Mouse (Mus musculus): ENCODE data around the gene Zmynd11. TPM values are rescaled to one million over a fixed set of nuclear protein-coding genes. Genes with fewer than 3 reads are reported as not detected.

Zmynd11 gene
- 163 and 164 TPM in 2 replicates for polyA plus RNA-seq (2014; fragmentation: Nextera tagmentation; extraction: Ambion mirVana)

DNA sequence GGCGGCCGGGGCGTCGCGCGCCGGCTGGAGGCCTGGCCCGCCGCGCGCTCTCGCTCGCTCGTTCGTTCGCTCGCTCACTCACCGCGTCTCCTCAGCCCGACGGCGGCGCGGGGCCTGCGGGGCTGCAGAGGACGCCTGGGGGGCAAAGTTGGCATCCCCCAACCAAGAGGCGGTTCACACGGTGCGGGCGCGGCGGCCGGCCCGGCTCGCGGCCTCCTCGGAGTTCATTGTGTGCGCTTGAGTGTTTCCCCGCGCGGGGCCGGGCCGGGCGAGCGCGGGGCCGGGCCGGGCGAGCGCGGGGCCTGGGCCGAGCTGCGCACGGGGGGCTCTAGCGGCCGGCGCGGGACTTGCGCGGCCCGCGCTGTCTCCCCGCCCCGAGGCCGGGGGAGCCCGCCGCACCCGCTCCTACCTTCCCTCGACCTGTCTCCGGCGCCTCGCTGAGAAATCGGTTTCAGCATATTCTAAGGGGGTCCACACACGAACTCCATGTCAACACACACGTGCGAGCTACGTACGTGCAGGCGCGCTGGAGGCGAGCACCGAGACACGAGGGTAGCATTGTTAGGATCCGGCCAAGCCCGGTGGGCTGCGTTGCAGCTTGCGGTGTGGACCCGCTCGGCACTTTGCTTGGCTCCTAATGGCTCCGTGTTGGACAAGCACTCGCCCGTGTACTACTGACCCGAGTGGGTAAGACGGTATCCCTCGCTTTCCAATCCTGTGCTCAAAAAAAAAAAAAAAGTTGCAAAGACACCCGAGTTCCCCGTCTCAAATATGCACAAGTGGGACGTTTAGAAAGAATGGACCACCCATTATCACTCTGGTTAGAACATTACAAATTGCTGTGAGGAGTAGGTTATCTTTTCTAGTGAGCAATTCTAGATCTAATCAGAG, at the start of gene Zmynd11:
TSS of gene Zmynd11 (minus strand) at position 685 of the 891 bp plus-strand sequence.
- Histone ChIP-seq H3K4me2 (peak within 1 kb of the TSS; percentile 86), H3K36me3 (ENCODE audit: insufficient read depth) (no peaks in the 10 kb centered on the region), H3K4me1 (ENCODE audit: insufficient read depth) (peaks cover 14% of the 10 kb centered on the region), H3K9ac (peak within 1 kb of the TSS; percentile 100), H3K9me3 (ENCODE audit: low read depth, low read length) (no peaks in the 10 kb centered on the region), H3K27ac (ENCODE audit: low read depth) (peak within 1 kb of the TSS; percentile 100), H3K4me3 (ENCODE audit: low read depth, low read length) (peak within 1 kb of the TSS; percentile 97), H3K27me3 (ENCODE audit: insufficient read depth, low read length) (no peaks in the 10 kb centered on the region)
- peak; percentile 75 for DNase-seq
- peak; percentile 83 for ATAC-seq (ENCODE audit: insufficient read depth)
- under 1% methylated on average over 86 of the region's 98 CpGs for WGBS
- TF ChIP-seq CTCF (IDR thresholded peaks at IDR 0.05; ENCODE audit: low read depth), result no peak

- no peak overlapping the region for H3K27ac ChIP-seq (ENCODE audit: low read depth)
- H3K4me1 ChIP-seq (ENCODE audit: insufficient read depth), result no peaks in the 10 kb centered on the region
- H3K9me3 ChIP-seq (ENCODE audit: low read depth, low read length), result no peaks in the 10 kb centered on the region
- no peaks in the 10 kb centered on the region for H3K36me3 ChIP-seq (ENCODE audit: insufficient read depth)
- no peak for ATAC-seq (ENCODE audit: insufficient read depth)
- no peak for TF ChIP-seq CTCF (IDR thresholded peaks at IDR 0.05; ENCODE audit: low read depth)
- 10% methylated on average over 12 of the region's 12 CpGs for WGBS
- no peaks in the 10 kb centered on the region for H3K27me3 ChIP-seq (ENCODE audit: insufficient read depth, low read length)
- peak overlapping the region; percentile 48 for H3K4me2 ChIP-seq
- H3K4me3 ChIP-seq (ENCODE audit: low read depth, low read length), result peak overlapping the region; percentile 13; the same call in 1 of the 2 replicates
- peak overlapping the region; percentile 10; the same call in 1 of the 2 replicates for H3K9ac ChIP-seq
- peak; percentile 35 for DNase-seq
Observed at GRCm38 (mm10) chr13:9795889-9796631, 30.9 kb upstream of the Zmynd11 start.

DNA sequence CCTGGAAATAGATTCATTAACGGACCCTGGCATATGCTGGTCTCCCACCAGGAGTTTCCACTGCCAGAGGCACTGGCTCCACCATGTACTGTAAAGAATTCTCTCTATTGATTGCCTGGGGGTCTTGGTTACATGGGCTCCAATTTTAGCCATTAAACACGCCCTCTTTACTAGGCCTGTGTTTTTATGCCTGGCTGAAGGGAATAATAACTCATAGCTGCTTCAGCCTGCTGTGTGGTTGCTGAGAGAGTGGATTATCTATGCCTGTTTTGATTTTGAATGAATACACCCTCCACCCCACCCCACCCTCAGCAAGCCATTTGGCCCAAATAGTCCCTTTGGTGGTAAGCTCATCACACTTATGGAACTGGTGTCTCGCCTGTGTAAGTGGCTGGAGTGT, 20.9 kb upstream of the Zmynd11 start:
- H3K27ac ChIP-seq (ENCODE audit: low read depth), result no peak overlapping the region
- H3K27me3 ChIP-seq (ENCODE audit: insufficient read depth, low read length), result no peaks in the 10 kb centered on the region
- DNase-seq, result no peak
- no peak overlapping the region for H3K4me2 ChIP-seq
- ATAC-seq (ENCODE audit: insufficient read depth), result no peak
- no peak for TF ChIP-seq CTCF (IDR thresholded peaks at IDR 0.05; ENCODE audit: low read depth)
- no peaks in the 10 kb centered on the region for H3K36me3 ChIP-seq (ENCODE audit: insufficient read depth)
- H3K9ac ChIP-seq, result no peak overlapping the region
- no peak overlapping the region for H3K4me3 ChIP-seq (ENCODE audit: low read depth, low read length)
- H3K4me1 ChIP-seq (ENCODE audit: insufficient read depth), result no peaks in the 10 kb centered on the region
- WGBS, result 65% methylated on average over 3 of the region's 3 CpGs
- no peaks in the 10 kb centered on the region for H3K9me3 ChIP-seq (ENCODE audit: low read depth, low read length)

DNA sequence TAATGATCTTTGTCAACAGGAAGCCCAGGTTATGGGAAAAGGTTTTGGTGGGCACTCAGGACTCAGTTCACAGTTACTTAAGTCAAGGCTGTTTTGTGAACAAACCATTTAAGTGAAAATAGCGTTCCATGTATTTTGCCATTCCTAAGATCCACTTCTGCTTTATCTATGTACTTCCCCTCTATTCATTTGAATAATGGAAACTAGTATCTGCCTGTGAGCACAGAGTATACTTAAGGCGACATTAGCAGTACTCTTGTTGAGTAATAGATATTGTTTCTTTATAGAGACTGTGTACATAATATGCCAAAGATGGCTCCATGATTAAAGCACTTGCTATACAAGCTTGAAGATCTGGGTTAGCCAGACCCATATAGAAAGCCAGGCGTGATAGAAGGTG, 18.6 kb upstream of the Zmynd11 start:
- TF ChIP-seq CTCF (IDR thresholded peaks at IDR 0.05; ENCODE audit: low read depth), result no peak
- WGBS, result 67% methylated on average over 3 of the region's 3 CpGs

GRCm38 (mm10) chr13:9775901-9776300, 10.8 kb upstream of the Zmynd11 start:
- TF ChIP-seq CTCF (IDR thresholded peaks at IDR 0.05; ENCODE audit: low read depth), result no peak
- DNase-seq, result peak; percentile 41
- no peak overlapping the region for H3K4me2 ChIP-seq
- no peaks in the 10 kb centered on the region for H3K27me3 ChIP-seq (ENCODE audit: insufficient read depth, low read length)
- no peaks in the 10 kb centered on the region for H3K9me3 ChIP-seq (ENCODE audit: low read depth, low read length)
- no peaks in the 10 kb centered on the region for H3K36me3 ChIP-seq (ENCODE audit: insufficient read depth)
- H3K4me1 ChIP-seq (ENCODE audit: insufficient read depth), result no peaks in the 10 kb centered on the region
- H3K9ac ChIP-seq, result no peak overlapping the region
- ATAC-seq (ENCODE audit: insufficient read depth), result no peak
- H3K27ac ChIP-seq (ENCODE audit: low read depth), result no peak overlapping the region
- no peak overlapping the region for H3K4me3 ChIP-seq (ENCODE audit: low read depth, low read length)
- 28% methylated on average over 5 of the region's 5 CpGs for WGBS

More for the DNA sequence above, 18.6 kb upstream of the Zmynd11 start:
- H3K27me3 ChIP-seq (ENCODE audit: insufficient read depth, low read length), result no peaks in the 10 kb centered on the region
- H3K4me1 ChIP-seq (ENCODE audit: insufficient read depth), result no peaks in the 10 kb centered on the region
- H3K27ac ChIP-seq (ENCODE audit: low read depth), result no peak overlapping the region
- no peaks in the 10 kb centered on the region for H3K9me3 ChIP-seq (ENCODE audit: low read depth, low read length)
- H3K36me3 ChIP-seq (ENCODE audit: insufficient read depth), result no peaks in the 10 kb centered on the region
- no peak overlapping the region for H3K4me2 ChIP-seq
- ATAC-seq (ENCODE audit: insufficient read depth) (no peak), DNase-seq (no peak)
- H3K4me3 ChIP-seq (ENCODE audit: low read depth, low read length), result no peak overlapping the region
- H3K9ac ChIP-seq, result no peak overlapping the region

- Histone ChIP-seq H3K36me3 (ENCODE audit: insufficient read depth) (no peaks in the 10 kb centered on the region), H3K9me3 (ENCODE audit: low read depth, low read length) (no peaks in the 10 kb centered on the region), H3K27ac (ENCODE audit: low read depth) (no peak overlapping the region), H3K4me2 (no peak overlapping the region), H3K9ac (no peak overlapping the region), H3K4me1 (ENCODE audit: insufficient read depth) (no peaks in the 10 kb centered on the region), H3K4me3 (ENCODE audit: low read depth, low read length) (no peak overlapping the region), H3K27me3 (ENCODE audit: insufficient read depth, low read length) (no peaks in the 10 kb centered on the region)
- TF ChIP-seq CTCF (IDR thresholded peaks at IDR 0.05; ENCODE audit: low read depth), result no peak
- no peak for DNase-seq
- ATAC-seq (ENCODE audit: insufficient read depth), result no peak
Observed at GRCm38 (mm10) chr13:9774077-9774476, 8.9 kb upstream of the Zmynd11 start.

GRCm38 (mm10) chr13:9767279-9767678, 2.1 kb upstream of the Zmynd11 start:
- Histone ChIP-seq H3K4me2 (no peak overlapping the region), H3K4me3 (ENCODE audit: low read depth, low read length) (no peak overlapping the region), H3K36me3 (ENCODE audit: insufficient read depth) (no peaks in the 10 kb centered on the region), H3K9ac (no peak overlapping the region), H3K27me3 (ENCODE audit: insufficient read depth, low read length) (no peaks in the 10 kb centered on the region), H3K9me3 (ENCODE audit: low read depth, low read length) (no peaks in the 10 kb centered on the region), H3K27ac (ENCODE audit: low read depth) (no peak overlapping the region), H3K4me1 (ENCODE audit: insufficient read depth) (peaks cover 14% of the 10 kb centered on the region; the same call in 1 of the 2 replicates)
- DNase-seq (no peak), ATAC-seq (ENCODE audit: insufficient read depth) (no peak)
- WGBS, result 54% methylated on average over 5 of the region's 5 CpGs
- TF ChIP-seq CTCF (IDR thresholded peaks at IDR 0.05; ENCODE audit: low read depth), result no peak
